Mouse (Mus musculus) frontal cortex, postnatal 14 days (tissue): ENCODE data around the gene Rnase2b.
"Not testable (repeated sequence)": the region's sequence is repeated elsewhere in the genome, so short reads cannot be mapped to it uniquely, and the experiment has no call there.

Experiments
- DNase-seq, 2 experiments: peaks; one replicate each; pipeline ENCODE4 v3.0.0; 2022; ENCODE audit warnings: low spot score in 2 of 2

Rnase2b gene

DNA sequence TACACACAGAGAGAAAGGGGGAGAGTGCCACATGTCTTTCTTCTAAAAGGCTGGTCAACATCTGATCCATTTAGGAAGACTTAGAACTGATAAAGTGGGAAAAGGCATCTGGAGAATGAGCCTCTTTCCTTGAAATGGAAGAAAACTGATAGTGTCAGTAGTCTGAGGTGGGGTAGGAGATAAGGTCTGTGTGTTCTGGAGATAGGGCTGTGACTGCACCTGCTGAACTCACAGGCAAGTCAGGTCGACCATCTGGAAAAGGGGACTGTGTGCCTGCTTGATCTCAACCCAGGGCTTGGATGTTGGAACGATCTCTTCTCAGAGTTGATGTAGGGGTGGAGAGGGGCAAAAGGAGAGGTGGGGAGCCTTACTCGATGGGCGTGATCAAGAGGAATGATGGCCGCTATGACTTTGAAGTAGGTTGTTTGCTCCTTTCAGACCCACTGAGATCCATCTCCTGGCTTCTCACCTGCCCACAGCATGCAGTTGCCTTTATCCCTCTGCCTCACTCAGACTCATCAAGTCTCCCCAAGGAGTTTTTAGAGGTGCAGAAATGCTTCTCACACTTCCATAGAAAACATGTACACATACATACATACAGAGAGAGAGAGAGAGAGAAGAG, 9.7 kb upstream of the Rnase2b start:
- no peak for DNase-seq

DNA sequence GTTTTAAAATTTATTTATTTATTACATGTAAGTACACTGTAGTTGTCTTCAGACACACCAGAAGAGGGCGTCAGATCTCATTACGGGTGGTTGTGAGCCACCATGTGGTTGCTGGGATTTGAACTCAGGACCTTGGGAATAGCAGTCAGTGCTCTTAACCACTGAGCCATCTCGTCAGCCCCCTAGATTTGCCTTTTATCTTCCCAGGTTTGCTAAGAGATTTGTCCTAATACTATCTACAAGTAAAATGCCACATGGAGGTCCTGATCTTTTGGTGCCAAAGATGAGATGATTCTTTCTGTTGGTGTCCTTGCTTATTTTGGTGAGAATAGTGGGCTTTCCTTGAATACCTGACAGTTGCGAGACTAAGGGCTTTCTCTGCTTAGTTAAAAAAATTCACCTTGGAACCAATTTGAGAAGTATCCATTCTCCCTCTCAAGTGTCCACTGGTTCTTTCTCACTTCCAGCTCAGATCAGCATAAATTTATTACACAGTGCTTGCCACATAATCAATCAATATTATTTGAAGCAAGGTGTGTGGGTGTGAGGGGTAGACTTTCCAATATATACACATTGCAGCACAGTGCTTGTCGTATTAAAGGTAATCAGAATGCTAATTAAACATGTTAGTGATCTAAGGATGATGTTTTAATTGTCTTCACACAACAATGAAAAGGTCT, 5.9 kb upstream of the Rnase2b start:
- DNase-seq: no peak

DNA sequence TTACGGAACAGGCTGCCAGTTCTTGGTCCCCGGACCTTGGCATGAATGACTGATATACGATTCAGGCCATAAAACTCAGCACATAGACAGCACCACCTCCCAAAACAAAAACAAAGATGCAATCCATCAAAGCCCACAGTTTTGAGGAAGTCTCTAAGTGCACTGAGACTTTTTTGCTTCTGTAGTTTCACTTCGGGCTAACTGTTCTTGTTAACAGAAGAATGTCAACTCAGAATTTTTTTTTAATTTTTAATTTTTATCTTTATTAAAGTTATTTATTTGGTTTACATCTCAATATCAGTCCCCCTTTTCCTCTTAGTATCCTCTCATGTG, 5.4 kb upstream of the Rnase2b start:
- DNase-seq: no peak

DNA sequence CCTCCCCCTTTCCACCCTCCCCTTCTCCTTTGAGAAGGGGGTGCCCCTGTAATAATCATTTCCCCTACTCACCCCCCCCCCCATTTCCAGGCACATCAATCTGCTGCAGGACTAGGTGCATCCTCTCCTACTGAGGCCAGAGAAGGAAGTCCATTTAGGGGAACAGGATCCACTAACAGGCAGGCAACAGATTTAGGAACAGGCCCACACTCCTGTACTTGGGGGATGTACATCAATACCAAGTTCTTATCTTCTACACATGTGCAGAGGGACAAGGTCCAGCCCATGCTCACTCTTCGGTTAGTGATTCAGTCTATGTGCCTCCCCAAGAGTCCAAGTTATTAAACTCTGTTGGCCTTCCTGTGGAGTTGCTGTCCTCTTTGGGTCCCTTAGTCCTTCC, 5.0 kb upstream of the Rnase2b start:
- DNase-seq: no peak

DNA sequence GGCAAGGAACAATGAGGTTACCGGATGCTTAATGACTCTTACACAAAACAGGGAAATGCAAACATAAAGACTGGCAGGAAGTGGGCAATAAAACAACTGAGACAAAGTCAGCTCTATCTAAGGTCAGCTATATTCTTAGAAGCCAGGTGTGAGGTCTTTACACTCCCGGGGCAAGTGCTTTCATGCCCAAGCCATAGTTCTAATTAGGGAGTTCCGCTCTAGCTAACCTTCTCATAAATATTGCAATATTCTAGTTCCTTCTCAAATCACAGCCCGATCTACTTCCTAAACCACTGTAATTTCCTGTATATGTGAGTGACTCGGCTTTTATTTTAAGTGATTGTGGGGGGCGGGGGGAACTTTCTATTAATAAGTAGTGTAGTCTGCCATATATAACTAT, 1.3 kb downstream of the Rnase2b start:
- not testable (repeated sequence) for DNase-seq

DNA sequence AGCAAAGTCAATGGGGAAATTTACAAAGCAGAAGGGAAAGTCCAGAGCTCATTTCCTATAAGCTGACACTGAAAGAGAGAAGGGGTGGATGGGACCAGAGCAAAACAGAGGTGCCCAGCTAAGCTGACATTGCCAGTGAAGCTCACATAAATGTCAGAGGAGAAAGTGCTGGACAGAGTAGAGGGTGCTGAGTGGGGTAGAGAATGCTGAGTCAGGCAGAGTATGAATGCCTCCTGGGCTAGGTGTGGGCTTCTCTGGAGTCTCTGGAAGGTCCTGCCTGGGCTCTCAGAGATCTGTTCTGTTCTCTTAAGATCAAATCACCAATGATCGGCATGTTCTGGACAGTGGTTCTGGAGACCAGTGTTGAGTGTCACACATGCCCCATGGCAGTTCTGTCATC, 3.4 kb downstream of the Rnase2b start:
- no peak for DNase-seq

DNA sequence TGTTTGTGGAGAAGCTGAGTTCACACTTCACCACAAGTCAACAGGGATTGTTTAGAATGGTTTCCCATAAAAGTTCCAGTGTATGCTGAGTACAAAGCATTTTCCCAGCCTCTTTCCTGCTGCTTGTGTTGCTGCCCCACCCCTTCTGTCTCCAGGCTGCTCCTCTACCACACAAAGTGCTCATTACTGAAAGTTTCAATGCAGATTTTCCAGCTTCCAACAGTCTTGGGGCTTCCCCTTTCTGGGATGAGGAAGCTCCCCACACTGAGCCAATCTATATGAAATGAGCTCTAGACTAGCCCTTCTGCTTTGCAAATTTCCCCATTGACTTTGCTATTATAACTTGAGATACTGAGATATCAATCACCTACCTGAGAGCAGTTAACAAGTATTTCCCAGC, 4.0 kb downstream of the Rnase2b start:
- no peak for DNase-seq

DNA sequence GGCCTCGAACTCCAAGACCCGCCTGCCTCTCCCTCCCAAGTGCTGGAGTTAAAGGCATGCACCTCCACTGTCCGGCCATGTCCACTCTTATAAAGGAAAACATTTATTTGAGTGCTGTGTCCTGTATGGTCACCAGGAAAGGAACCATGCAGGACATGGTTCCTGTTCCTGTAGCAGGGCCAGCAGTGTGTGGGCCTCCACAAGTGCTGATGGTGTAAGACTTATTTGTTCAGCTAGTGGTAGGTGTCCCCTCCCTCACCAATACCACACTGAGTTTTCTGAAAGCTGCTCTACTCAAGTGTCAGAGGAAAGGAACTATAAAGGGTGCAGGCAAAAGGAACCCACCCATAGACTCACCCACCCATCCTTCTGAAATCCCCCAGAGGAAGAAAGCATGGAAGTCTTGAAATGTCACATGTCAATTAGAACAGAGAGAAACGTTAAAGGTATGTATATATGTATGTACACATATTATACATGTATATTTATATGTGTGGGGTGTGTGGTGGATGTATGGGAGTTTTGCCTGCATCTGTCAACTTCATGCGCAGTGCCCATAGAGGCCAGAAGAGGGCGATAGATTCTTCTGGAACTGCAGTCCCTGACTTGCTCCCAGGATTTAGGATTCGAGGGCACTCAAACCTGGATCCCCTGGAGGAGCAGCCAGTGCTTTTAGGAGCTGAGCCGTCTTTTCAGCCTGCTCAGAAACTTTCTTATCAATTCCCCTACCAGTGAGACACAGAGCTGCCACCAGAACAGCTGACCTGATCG, 10.2 kb downstream of the Rnase2b start:
- peak; percentile 8 to 28 for DNase-seq

DNA sequence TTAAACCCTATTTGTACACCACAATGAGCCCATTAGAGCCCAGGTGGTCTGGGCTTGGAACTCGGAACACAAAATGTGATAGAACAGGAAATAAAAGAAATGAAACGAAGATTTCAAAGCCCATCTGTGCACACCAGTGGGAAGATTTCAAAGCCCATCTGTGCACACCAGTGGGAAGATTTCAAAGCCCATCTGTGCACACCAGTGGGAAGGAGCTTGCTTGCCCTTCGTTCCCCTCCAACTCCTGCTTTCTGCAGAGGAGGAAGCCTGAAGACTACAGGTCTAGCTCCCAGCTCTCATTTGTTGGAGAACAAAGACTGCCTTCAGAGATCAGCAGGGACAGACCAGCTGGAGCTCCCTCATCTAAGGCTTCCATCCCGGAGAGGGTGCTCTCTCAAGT, 10.9 kb downstream of the Rnase2b start:
- peak; percentile 7 to 16 for DNase-seq

DNA sequence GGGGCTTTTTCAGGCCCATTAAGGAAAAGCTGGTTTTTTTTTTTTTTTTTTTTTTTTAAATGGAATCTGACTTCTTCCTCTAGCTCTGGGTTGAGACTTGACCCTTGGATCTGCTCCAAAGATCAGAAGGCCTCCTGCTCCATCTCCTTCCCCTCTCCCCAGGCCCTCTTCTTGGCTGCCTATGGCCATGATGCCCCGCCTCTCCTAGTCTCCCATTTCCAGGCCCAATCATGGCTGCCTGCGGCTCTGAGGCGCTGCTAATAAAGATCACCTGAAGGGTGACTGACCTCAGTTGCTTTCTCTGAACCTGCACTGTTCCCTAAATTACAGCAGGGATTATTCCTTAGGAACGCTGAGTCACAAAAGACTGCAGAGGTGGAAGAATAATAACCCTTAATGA, 11.8 kb downstream of the Rnase2b start:
- no peak for DNase-seq

DNA sequence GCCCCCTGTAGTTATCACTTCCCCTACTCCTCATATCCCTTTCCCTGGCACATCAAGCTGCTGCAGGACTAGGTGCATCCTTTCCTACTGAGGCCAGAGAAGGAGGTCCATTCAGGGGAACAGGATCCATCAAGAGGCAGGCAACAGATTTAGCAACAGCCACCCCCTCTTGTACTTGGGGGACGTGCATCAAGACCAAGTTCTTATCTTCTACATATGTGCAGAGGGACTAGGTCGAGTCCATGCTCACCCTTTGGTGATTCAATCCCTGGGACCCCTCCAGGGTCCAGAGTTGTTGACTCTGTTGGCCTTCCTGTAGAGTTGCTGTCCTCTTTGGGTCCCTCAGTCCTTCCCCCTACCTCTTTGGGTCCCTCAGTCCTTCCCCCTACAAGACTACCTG, 19.0 kb downstream of the Rnase2b start:
- not testable (repeated sequence) for DNase-seq

DNA sequence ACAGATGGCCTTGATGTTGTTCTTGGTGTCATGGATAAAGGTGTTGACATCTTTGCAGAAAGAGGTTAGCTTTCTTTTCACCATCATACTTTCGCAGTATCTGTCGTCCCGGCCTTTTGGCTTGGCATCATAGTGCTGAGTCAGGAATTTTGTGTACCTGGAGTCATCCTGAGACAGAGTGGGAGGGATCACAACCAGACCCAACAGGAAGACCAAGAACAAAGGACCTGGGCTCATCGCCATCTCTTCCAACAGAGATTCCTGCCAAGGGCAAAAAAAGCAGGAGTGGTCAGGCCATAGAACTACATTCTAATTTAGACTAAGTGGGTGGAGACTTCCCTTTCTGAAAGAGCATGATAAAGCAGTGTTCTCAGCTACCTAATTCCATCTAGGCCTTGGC, 33.6 kb downstream of the Rnase2b start:
- no peak for DNase-seq

DNA sequence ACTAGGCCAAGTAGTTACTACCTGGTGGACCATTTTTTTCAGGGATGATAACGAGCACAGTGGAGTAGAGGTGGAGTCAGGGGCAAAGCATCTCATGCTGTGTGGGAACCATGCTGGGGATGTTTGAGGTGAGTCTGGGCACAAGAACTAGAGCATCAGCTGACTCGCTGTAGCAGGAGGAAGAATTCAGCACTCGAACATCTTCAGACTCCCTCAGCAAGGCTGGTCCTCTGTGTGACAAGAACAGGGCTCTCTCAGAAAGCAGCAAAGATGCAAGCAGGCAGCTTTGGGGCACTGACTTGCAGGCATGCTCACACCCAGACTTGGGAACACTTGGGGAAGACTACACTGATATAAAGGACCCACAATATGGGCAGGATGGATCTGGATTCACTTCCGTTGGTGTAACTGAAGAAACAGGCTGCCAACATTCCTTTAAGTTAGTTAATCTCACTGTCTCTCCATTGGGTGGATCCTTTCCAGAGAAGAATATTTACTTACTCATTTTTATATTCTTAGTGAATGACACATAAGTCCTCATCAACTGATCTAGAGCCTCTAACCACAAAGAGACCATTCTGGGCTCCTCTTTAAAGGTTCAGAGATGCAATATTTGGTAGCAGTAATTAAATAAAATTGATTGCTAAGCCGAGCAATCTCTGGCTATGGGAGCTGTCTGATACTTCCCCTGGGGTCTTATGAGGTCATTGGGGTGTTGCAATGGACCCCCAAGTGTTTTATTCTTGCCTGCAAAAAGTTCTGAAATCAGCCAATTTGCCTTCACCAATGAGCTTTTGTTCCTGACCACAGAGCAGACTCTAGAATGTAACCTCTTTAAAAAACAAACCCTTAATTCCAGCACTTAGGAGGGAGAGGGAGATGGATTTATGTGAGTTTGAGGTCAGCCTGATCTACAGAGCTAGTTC, 37.3 kb downstream of the Rnase2b start, which contains the start of gene Ang2:
Ang2 (minus strand) TSS at position 51 of the 926 bp plus-strand sequence.
- no peak for DNase-seq

DNA sequence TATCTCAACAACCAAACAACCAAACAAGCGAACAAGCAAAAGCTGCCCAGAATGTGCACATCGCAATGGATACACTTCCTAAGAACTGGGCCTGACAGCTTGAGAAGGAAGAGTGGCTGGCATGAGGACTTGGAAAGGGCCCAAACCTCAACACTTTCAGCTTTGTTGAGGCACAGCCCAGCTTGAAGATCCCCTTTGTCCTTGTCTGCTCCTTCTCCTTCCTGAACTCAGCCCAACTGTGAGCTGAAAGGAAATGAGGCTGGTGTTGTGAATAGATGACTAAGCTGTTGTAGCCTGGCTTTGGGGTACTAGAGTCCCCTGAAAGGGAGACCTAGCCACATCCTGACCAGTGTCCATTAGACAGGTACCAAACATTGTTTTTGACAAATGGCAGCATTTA, 38.0 kb downstream of the Rnase2b start:
- peak in 1 of 2 experiments; percentile 33 for DNase-seq

DNA sequence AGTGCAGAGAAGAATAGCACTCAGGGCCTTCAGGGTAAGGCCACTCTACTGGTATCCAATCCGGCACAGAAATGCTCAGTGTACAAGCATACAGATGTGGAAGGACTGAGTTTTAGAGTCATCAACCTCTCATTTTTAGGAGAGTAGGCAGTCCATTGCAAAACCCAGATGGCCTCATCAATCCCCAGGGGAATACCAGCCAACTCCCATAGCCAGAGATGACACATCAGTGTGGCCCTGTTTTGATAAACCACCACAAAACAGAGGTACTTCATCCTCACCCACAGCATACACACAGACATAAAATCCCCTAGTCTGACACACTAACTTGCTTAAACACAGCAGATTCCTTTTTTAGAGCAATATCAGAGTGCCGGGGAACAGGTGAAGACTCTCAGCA, 38.4 kb downstream of the Rnase2b start:
- no peak for DNase-seq

DNA sequence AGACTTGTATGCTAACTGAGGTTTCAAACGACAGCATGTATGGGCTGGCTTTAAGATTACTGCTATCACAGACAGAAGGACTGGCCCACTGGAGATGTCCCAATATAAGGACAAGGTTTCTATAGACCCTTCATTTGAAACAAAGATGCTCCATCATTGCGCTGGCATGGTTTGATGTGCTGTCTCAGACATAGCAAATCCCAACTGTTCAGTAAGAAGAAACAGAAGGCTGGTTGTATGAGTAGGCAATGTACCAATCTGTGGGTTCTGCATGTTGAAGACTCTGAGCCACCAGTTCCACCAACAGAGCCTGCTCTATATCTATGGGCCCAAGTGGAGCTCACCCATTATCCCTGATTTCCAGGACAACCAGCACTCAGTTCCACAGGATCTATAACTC, 41.1 kb downstream of the Rnase2b start, which contains the start of gene Ear14:
Ear14 (plus strand) TSS at position 277 of the 400 bp plus-strand sequence.
- DNase-seq: no peak
